In genomic region chr11:103292890-103293287, GRCm38 (mm10) we compare ENCODE assay signal across 20 mouse cellular contexts. TPM values are rescaled to one million over a fixed set of nuclear protein-coding genes. Genes with fewer than 3 reads are reported as not detected.
DNase-seq lines count a peak whose midpoint lies in the region; ATAC-seq and TF ChIP-seq lines count a peak whose summit lies in the region.
"Had no signal": no experiment of that assay in that cellular context is flagged by ENCODE, and none has a peak within 500 bp of the region (broad histone marks: within the 10 kb centered on the region; RNA-seq: fewer than 3 reads in every experiment).

No protein-coding gene starts in this region.

- no peak overlapping the region for H3K4me3 ChIP-seq in gastrocnemius, adult 2 months
- H3K4me3 ChIP-seq in layer of hippocampus, adult 2 months, result no peak overlapping the region
- H3K4me3 ChIP-seq in midbrain, embryonic 11.5 days (ENCODE audit: low read depth, low read length), result no peak overlapping the region
- no peak overlapping the region for H3K4me3 ChIP-seq in midbrain, embryonic 15.5 days
- H3K4me3 ChIP-seq in forebrain, embryonic 15.5 days, result no peak overlapping the region
- H3K4me3 ChIP-seq: forebrain, embryonic 12.5 days; intestine, embryonic 15.5 days; liver, embryonic 13.5 days; midbrain, embryonic 10.5 days; neural tube, embryonic 12.5 days had no signal

- 79% methylated on average over 5 of the region's 5 CpGs for WGBS in midbrain, embryonic 11.5 days
- 83% methylated on average over 5 of the region's 5 CpGs for WGBS in midbrain, embryonic 15.5 days
- WGBS in forebrain, embryonic 15.5 days, result 84% methylated on average over 5 of the region's 5 CpGs

- H3K9me3 ChIP-seq in midbrain, embryonic 11.5 days (ENCODE audit: control insufficient read depth, low read length), result no peaks in the 10 kb centered on the region
- no peaks in the 10 kb centered on the region for H3K9me3 ChIP-seq in midbrain, embryonic 15.5 days
- H3K9me3 ChIP-seq in forebrain, embryonic 15.5 days, result no peaks in the 10 kb centered on the region
- H3K9me3 ChIP-seq: forebrain, embryonic 12.5 days; intestine, embryonic 15.5 days; liver, embryonic 13.5 days; midbrain, embryonic 10.5 days; neural tube, embryonic 12.5 days had no signal

- no peaks in the 10 kb centered on the region for H3K27me3 ChIP-seq in midbrain, embryonic 11.5 days (ENCODE audit: control insufficient read depth, insufficient read depth, low read length)
- no peaks in the 10 kb centered on the region for H3K27me3 ChIP-seq in midbrain, embryonic 15.5 days (replicated peaks)
- H3K27me3 ChIP-seq in forebrain, embryonic 15.5 days, result no peaks in the 10 kb centered on the region
- H3K27me3 ChIP-seq: forebrain, embryonic 12.5 days; intestine, embryonic 15.5 days; neural tube, embryonic 12.5 days had no signal

- H3K4me1 ChIP-seq in midbrain, embryonic 11.5 days (ENCODE audit: control insufficient read depth, insufficient read depth, low read length), result peaks cover 5% of the 10 kb centered on the region
- H3K4me1 ChIP-seq in midbrain, embryonic 15.5 days, result no peaks in the 10 kb centered on the region
- peaks cover 11% of the 10 kb centered on the region for H3K4me1 ChIP-seq in forebrain, embryonic 15.5 days
- H3K4me1 ChIP-seq: neural tube, embryonic 12.5 days had no signal

- no peak overlapping the region for H3K9ac ChIP-seq in midbrain, embryonic 11.5 days (ENCODE audit: low read length)
- no peak overlapping the region for H3K9ac ChIP-seq in midbrain, embryonic 15.5 days
- H3K9ac ChIP-seq in forebrain, embryonic 15.5 days (replicated peaks), result no peak overlapping the region
- H3K9ac ChIP-seq: forebrain, embryonic 12.5 days; hindbrain, embryonic 14.5 days; intestine, embryonic 15.5 days; liver, embryonic 13.5 days; neural tube, embryonic 12.5 days had no signal

- no peak overlapping the region for H3K4me2 ChIP-seq in midbrain, embryonic 11.5 days
- H3K4me2 ChIP-seq in midbrain, embryonic 15.5 days, result no peak overlapping the region
- H3K4me2 ChIP-seq in forebrain, embryonic 15.5 days (replicated peaks), result no peak overlapping the region
- H3K4me2 ChIP-seq: forebrain, embryonic 12.5 days; hindbrain, embryonic 14.5 days; intestine, embryonic 15.5 days; liver, embryonic 13.5 days had no signal

- no peak for ATAC-seq in midbrain, embryonic 11.5 days (ENCODE audit: low FRiP score)
- no peak for ATAC-seq in midbrain, embryonic 15.5 days (replicated peaks)
- no peak for ATAC-seq in inflammation-experienced regulatory T-cells, adult 6 months
- ATAC-seq in forebrain, embryonic 15.5 days (replicated peaks), result no peak
- ATAC-seq: CD4-positive, CD25-positive, alpha-beta regulatory T cell, adult 4 months; intestine, embryonic 15.5 days had no signal

- intact Hi-C loops in gastrocnemius, adult 2 months (cut with DNase I), result no loop called here

- H3K36me3 ChIP-seq in midbrain, embryonic 11.5 days (ENCODE audit: control insufficient read depth, insufficient read depth, low read length), result no peaks in the 10 kb centered on the region
- H3K36me3 ChIP-seq in midbrain, embryonic 15.5 days (replicated peaks), result no peaks in the 10 kb centered on the region
- H3K36me3 ChIP-seq in forebrain, embryonic 15.5 days, result no peaks in the 10 kb centered on the region
- H3K36me3 ChIP-seq: forebrain, embryonic 12.5 days; intestine, embryonic 15.5 days; liver, embryonic 13.5 days; midbrain, embryonic 10.5 days; neural tube, embryonic 12.5 days had no signal

- TF ChIP-seq CTCF in gastrocnemius, adult 2 months (IDR thresholded peaks at IDR 0.05), result no peak
- TF ChIP-seq CTCF in layer of hippocampus, adult 2 months (conservative IDR thresholded peaks at IDR 0.05), result no peak

- H3K27ac ChIP-seq in gastrocnemius, adult 2 months, result peak overlapping the region; percentile 78
- 0 out of 2 replicates have a peak overlapping the region, but pooled peaks have one; percentile 41 for H3K27ac ChIP-seq in layer of hippocampus, adult 2 months
- H3K27ac ChIP-seq in midbrain, embryonic 11.5 days (ENCODE audit: low read depth, low read length), result no peak overlapping the region
- no peak overlapping the region for H3K27ac ChIP-seq in midbrain, embryonic 15.5 days
- no peak overlapping the region for H3K27ac ChIP-seq in forebrain, embryonic 15.5 days (replicated peaks)
- H3K27ac ChIP-seq: forebrain, embryonic 12.5 days; hindbrain, embryonic 14.5 days; intestine, embryonic 15.5 days; liver, embryonic 13.5 days; macrophage; neural tube, embryonic 12.5 days had no signal

- no peak for DNase-seq in gastrocnemius, adult 2 months
- no peak for DNase-seq in gastrocnemius, adult 8-10 months (ENCODE audit: low spot score in 2 of 2)
- DNase-seq in layer of hippocampus, adult 2 months (ENCODE audit: low spot score in 2 of 2), result no peak
- DNase-seq in layer of hippocampus, adult 11-12 months (ENCODE audit: low spot score), result no peak
- peak; percentile 68 for DNase-seq in midbrain, embryonic 11.5 days (ENCODE audit: low spot score, missing footprints)
- DNase-seq: adrenal gland, postnatal 25 days; cerebellum, adult 11 months; layer of hippocampus, postnatal 36 days; liver, embryonic 13.5 days; thymus, postnatal 14 days had no signal

RNA-seq across cellular contexts. Expression of gene Map3k14, which starts 25.6 kb away (rescaled TPM):
- total RNA-seq in gastrocnemius, adult 2 months (2021), result 1 to 10 TPM; 4.1 to 4.2 TPM
- 1 to 10 TPM; 3.0 to 4.9 (median 4.2) TPM for total RNA-seq in gastrocnemius, adult 8-10 months (2022)
- 1 to 10 TPM; 3.3 TPM for total RNA-seq in layer of hippocampus, adult 2 months (2021)
- 2.3 and 3.3 TPM in 2 replicates for polyA plus RNA-seq in midbrain, embryonic 11.5 days (2014; fragmentation: Nextera tagmentation; extraction: Ambion mirVana)
- 3.9 and 5.0 TPM in 2 replicates for polyA plus RNA-seq in midbrain, embryonic 15.5 days (2015; fragmentation: Nextera tagmentation; extraction: Ambion mirVana)
- 10 to 100 TPM; 19.9 to 41.4 (median 31.4) TPM for polyA plus RNA-seq in inflammation-experienced regulatory T-cells, adult 6 months (2017; shearing (Covaris generic))
- 3.7 and 3.9 TPM in 2 replicates for polyA plus RNA-seq in forebrain, embryonic 15.5 days (2015; fragmentation: Nextera tagmentation; extraction: Ambion mirVana)

Comparison
In these comparisons a context has a peak if more than half of its experiments do, and no peak if none do; other contexts are left out.
1. H3K27ac ChIP-seq: peak in gastrocnemius, adult 2 months (single experiment) and layer of hippocampus, adult 2 months (single experiment); none in midbrain, embryonic 11.5 days (single experiment), midbrain, embryonic 15.5 days (single experiment) and forebrain, embryonic 15.5 days (single experiment).